Mouse (Mus musculus): ENCODE results near the gene Bola2. TPM values are rescaled to one million over a fixed set of nuclear protein-coding genes. Genes with fewer than 3 reads are reported as not detected.
"Not testable (repeated sequence)": the region's sequence is repeated elsewhere in the genome, so short reads cannot be mapped to it uniquely, and the experiment has no call there.

The Bola2 gene
- total RNA-seq, 2 experiments from 2014 or later, result 104 to 112 TPM

DNA sequence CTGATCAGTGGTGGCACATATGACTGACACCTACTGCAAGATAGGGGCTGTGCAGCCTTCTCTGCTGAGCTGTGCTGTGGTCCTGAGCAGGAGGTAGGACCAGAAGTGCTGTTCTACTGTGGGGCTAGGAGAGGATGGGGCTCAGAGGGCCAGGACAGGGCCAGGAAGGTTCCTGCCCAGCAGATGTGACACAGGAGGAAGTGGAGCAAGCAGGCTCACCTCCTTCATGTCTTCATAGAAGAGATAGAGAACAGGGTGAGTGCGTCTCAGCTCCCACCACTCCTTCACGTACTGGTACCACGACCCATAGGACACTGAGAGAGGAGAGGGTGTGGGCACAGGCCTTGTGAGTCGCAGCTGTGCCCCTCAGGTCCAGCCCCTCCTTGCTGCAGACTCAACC lies 7.0 kb upstream of the Bola2 start:
- not testable (repeated sequence) for DNase-seq (ENCODE audit: extremely low spot score in 1 of 2, low spot score in 1 of 2)

DNA sequence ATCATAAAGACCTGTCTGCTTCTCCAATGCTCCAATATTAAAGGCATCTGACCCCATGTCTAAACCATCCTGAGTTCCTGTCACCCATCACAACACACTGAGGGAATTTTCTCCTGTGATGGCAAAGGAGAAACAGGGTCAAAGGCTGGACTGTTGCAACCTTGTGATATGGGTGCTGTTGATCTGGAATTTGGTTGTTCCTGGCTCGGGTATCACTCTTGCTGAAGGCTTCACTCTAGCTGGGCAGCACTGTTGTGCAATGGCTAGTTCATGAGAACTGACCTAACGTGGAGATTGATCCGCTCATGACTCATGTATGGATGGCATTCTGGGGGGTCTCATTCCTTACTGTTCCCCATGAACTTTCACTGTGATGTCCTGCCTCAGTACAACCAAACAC lies 6.2 kb upstream of the Bola2 start:
- DNase-seq (ENCODE audit: extremely low spot score in 1 of 2, low spot score in 1 of 2), result no peak

DNA sequence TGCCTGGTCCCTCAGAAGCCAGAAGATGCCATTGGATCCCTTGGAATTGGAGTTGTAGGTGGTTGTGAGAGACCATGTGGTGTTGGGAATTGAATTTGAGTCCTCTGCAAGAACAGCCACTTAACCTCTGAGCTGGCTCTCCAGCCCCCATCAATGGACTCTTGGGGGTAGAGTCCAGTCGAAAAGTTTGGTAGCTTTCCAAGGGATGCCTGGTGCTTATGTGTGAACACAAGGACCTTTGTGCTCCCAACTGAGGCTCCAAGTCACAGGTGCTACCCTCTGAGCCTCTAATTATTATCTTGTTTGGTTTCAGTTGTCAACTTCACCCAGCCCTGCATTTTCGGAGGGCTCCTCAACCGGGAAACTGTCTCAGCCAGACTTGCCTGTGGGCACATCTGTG lies 4.5 kb upstream of the Bola2 start:
- no peak for DNase-seq (ENCODE audit: extremely low spot score in 1 of 2, low spot score in 1 of 2)

DNA sequence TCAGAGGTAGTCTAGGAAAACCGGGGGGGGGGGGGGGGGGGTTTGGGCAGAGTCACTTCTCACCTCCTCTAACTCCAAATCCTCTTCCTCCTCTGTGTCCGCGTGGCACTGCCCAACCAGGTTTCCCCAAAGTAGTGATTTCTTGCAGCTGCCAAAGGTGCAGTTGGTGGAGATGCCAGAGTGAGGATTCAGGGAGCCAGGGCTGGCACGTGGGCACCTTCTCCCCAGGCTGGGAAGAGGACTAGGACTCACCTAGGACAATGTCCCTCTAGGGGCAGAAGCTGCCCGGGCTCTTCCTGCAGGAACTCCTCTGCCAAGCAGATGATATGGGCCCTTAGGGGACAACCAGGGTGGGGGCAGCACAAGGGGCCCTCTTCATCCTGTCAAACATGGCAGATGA lies 3.5 kb upstream of the Bola2 start:
- no peak for DNase-seq (ENCODE audit: extremely low spot score in 1 of 2, low spot score in 1 of 2)

DNA sequence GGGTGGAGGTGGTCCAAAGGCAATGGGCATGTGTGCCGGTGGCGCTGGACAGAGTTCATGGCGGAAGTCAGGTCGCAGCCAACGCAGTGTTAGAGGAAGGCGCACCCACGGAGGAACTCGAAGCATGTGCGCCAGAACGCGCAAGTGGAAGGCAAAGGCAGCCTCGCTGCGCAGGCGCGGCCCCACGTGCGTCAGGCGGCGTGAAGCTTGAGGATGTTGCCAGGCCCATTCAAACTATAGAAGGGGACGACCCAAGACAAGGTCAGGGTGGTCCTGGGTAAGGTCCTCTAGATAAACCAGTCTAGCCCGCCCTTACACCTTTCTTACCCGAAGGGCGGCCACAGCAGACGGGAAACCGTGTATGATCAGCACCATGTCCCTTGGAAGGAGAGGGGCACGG lies 2.8 kb upstream of the Bola2 start:
- DNase-seq (ENCODE audit: extremely low spot score in 1 of 2, low spot score in 1 of 2), result no peak

DNA sequence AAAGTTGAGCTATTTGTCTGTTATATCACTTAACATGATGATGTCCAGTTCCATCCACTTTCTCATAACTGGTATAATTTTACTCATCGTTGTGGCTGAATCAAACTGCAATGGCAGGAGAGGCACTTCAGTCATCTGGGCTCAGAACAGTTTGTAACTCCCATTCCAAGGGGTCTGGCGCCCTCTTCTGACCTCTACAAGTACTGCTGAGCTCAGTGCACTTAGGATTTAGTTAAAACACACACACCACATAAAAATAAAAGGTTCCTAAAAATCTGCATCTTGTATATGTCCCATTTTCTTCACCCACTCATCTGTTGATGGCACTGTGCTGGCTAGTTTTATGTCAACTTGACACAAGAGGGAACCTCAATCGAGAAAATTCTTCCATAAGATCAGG lies 1.9 kb upstream of the Bola2 start:
- peak; percentile 62 to 91 for DNase-seq (ENCODE audit: extremely low spot score in 1 of 2, low spot score in 1 of 2)

DNA sequence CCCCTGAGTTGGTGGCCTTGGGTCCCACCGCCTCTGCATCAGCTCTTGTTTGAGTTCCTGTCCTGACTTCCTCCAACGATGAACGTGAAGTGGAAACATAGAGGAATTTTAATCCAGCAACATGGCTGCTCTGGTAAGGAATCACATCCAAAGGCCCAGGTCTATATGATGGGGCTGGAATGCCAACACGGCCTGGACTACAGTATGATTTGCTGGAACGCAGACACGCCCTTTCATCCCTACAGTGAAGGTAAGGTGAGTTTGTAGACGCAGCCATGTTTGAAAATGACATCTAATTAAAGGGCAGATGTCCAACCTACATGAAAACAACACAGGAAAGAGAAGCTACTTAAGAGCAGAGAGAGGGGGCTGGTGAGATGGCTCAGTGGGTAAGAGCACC lies 1.4 kb upstream of the Bola2 start:
- no peak for DNase-seq (ENCODE audit: extremely low spot score in 1 of 2, low spot score in 1 of 2)

DNA sequence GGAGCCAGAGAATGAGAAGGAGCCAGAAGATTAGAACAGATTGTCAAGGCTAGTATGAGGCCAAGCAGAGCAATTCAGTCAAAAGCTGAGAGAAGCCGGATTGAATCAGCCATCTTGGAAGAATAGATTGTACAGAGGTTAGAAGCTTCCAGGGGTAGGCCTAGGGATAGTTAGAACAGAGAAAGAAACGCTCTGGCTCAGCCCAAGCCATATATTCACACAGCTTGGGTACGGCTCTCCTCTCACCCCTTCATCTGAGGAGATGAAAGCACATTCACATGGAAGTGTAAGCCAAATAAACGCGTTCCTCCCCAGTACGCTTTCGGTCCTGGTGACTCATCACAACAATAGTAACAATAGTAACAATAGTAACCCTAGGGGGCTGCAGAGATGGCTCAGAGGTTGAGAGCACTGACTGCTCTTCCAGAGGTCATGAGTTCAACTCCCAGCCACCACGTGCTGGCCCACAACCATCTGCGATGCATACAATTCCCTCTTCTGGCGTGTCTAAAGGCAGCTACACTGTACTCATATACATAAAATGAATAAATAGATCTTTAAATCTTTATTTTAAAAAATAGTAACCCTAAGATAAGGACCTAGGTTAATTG lies 655 bp upstream of the Bola2 start:
- DNase-seq (ENCODE audit: extremely low spot score in 1 of 2, low spot score in 1 of 2), result no peak

DNA sequence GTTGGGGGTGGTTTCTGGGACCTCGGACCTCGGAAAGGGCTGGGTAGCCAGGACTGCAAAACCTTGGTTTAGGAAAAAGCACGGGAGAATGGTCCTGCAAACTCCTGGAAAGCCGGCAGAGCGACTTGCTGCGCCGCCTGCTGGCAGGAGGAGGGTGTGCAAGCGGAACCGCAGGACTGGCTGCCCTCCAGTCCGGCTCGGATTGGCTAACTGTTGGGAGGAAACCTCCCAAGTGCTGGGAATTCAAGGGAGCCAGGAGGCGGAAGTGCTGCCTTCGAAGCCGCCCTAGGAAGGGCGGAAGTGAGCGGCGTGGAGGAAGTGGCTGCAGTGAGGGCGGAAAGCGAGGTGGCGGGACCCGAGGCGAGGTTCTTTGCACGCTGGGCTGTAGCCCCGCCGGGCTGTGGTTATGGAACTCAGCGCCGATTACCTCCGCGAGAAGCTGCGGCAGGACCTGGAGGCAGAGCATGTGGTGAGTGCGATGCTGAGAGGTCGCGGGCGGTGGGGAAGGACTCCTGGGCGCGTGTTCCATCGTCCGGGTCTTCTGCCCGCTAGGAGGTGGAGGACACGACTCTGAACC lies 518 bp downstream of the Bola2 start, which contains the start of gene Slx1b:
Gene Slx1b, minus strand, starts transcription at position 154 of the 577 bp plus-strand sequence.
- DNase-seq (ENCODE audit: extremely low spot score in 1 of 2, low spot score in 1 of 2), result peak; percentile 84 to 88

DNA sequence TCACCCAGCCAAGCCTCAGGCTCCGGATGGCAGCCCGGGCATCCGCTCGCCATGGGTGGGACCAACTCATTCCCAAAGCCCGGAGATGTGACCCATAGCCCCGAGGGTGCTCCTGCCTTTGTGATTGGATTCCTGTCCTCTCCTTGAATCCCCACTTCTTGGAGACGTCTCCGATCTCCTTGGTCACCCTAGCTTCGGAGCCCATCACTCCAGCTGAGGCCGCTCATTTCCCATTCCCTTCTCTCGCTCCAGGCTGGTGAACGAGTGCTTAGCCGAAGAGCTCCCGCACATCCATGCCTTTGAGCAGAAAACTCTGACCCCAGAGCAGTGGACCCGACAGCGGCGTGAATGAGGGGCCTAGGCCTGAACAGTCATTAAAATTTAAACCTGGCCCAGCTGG lies 1.1 kb downstream of the Bola2 start:
- no peak for DNase-seq (ENCODE audit: extremely low spot score in 1 of 2, low spot score in 1 of 2)

DNA sequence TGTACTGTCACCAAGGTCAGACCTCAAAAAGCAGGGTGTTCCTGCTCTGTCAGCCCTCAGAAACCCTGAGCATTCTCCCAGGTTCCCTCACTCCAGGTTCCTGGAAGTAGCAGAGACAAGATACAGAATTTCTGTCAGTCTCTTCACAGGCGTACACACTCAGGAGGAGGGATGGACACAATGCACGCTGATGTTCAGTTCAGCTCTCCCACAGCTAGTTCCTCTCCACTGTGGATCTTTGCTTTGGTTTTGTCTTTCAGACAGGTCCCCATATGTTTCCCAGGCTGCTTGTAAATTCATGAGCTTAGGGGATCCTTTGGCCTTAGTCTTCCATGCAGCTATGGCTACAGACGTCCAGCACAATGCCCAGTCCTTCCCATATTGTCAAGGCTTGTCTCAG lies 1.7 kb downstream of the Bola2 start:
- no peak for DNase-seq (ENCODE audit: extremely low spot score in 1 of 2, low spot score in 1 of 2)

DNA sequence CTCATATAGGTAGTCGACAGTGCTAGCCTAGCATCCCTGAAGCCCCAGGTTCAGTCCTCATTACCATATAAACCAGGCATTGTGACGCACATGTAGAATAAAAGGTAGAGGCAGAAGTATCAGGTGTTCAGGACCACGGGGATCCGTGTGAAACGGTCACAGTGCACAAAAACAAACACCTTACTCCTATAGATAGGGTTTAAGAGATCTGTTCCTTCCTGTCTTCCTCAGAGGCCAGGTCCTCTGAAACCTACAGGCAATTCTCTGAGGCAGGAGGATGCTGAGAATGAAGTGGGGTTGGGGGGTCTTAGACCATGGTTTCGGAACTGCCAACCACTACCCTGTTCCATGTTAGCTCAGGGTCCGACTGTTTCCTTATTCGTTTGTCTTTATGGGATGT lies 2.6 kb downstream of the Bola2 start:
- no peak for DNase-seq (ENCODE audit: extremely low spot score in 1 of 2, low spot score in 1 of 2)

DNA sequence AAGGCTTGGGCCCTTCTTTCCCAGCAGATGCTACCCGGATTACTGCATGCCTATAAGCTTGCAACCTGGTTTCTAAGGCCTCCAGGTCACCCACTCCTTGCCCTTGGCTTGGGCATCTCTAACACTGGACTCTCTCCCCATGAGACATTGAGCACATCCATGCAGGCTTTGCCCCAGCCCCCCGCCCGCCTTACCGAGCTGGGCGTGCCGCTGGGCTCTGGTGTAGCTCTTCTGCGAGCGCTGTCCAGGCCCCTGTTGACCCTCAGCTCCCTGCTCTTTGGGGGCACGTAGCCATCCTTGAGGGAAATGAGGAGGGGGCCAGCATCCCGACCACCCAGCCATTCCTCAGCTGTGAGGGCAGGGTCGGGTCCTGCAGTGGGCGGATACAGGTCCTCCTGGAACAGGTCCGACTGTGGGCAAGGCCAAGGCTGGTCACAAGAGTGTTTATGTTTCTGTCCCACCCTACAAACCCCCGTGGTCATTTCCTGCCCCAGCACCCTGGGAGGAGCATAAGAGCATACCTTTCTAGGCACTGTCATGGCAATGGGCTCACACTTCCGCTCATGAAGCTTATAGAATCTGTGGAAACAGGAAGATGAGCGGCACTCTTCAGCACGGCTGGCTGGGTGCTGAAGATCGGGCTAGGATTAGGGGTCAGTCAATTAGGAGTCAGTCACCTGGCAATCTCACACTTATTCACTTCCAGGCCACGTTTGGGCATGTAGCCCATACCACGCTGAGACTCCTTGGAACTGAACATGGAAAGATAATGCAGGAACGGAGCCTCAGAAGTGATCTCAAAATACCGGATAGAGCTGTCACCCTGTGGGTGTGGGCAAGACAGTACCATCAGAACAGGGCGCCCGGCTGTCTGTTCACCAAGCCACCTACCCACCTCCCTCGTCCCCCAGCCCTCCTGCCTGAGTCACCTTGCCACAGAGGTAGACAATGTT lies 5.1 kb downstream of the Bola2 start:
- no peak for DNase-seq (ENCODE audit: extremely low spot score in 1 of 2, low spot score in 1 of 2)

DNA sequence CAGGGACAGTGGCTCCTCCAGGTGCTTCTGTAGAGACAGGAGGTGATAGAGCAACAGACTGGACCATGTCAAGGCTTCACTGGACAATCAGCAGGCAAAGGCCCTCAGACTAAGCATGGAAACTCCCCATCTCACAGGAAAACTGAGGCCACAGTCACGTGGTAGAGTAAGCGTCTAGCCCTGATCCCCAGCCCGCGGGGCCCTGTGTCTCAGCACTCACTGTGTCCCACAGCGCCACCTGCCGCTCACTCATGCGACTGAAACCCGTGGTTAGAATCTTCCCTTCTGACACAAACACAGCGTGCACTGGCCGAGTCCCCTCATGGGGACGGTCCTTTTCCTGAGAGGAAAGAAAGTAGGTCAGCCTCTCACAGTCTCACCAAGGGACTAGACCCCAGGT lies 5.9 kb downstream of the Bola2 start:
- DNase-seq (ENCODE audit: extremely low spot score in 1 of 2, low spot score in 1 of 2), result peak; percentile 92 to 99

DNA sequence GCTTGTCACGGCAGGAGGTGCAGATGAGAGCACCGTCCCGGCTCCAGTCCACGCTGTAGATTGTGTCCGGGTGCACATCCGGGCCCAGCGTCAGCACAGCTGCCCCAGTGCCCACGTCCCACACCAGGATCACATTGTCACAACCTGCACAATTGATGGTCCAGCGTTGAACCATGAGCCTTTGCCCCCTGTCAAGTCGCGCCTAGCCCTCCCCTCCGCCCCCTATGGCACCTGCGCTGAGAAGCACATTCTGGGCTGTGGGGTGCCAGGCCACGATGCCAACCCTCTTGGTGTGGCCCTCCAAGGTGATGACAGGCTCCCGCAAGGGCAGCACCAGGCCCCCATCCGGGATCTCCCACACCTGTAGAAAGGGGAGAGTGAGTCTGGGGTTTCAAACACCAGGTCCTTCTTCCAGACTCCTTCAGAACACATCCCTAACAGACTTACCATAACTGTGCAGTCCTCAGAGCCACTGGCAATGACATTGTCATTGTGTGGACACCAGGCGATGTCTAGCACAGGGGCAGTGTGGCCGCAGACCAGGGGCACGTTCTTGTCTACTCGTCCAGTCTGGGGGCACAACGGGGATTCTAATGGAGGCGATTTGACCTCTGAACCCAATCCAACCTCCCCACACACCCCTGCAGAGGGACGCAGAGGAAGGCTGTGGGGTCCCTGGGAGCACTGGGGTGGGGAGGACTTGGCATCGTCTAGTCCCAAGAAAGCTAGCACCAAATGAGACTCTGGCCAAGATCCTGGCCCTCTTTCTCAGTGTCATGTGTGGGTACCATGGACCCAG lies 6.6 kb downstream of the Bola2 start:
- no peak for DNase-seq (ENCODE audit: extremely low spot score in 1 of 2, low spot score in 1 of 2)

DNA sequence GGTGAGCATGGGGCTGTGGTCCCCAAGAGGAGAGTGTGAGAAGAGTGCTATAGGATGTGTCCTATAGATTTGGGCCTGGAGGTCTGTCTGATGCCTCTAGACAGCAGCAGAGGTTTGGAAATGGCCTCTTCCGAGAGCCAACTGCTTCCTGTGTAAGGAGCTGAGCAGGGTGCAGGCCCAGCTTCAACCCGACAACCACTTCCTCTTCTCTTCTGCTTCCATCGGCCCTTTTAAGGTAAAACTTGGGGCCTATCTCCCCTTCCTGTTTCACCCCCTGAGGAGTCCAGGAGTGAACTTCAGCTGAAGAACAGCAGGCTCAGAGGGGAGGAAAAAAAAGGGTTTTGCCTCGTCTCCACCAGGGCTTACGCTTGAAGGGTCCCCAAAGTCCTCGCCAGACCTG lies 7.2 kb downstream of the Bola2 start:
- DNase-seq (ENCODE audit: extremely low spot score in 1 of 2, low spot score in 1 of 2), result no peak

DNA sequence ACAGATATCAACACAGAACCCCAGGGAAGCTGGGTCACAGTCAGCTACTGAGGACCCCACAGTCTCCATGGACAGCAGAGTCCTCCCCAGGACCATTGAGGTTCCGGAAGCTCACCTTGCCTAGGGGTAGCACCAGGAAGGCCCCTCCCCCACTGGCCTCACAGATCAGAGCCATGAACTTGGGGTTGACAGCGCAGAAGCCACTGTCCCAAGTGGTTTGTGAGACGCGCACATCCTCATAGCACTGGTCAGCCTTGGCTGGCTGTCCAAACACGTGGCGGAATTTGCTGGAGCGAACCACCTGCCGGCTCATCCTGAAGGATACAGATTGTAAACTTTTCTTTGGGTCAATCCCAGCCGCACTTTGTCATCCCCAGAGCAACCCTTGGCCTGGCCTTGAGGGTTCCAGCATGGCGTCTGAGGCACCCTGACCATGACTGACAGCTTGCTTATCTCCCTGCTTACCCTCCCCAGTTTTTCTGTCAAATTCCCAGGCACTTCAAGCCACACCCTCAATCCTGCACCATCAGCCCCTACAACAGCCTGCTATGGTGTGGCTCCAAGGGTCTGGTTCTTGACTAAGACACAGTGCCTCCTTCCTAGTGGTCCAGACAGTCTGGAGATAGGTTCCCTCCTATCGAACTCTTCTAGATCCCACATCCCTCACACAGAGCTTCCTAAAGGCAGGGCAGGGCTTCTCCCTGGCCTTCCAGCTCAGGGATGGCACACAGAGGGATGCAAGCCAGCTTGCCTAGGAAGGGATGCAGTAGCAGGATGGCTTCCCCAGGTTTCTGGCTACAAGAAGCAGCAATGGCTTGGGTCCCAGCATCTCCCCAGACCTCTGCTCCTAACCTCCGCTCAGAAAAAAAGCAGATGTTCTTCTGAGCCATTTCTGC lies 7.9 kb downstream of the Bola2 start:
- no peak for DNase-seq (ENCODE audit: extremely low spot score in 1 of 2, low spot score in 1 of 2)

DNA sequence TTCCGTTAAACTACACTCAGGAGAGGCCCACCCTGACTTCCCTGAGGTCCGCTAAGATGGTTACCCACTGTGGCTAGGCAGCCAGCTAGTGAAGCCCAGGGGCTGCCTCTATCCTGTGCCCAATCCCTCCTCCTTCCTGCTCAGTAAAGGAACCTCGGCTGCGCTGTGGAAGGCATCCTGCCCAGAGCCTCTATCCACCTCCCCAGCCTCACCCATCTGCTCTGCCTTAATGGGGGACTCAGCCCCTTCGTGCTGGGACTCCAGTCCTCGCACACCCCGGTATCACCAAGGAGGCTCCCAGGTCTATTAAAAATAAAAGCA lies 8.5 kb downstream of the Bola2 start:
- DNase-seq (ENCODE audit: extremely low spot score in 1 of 2, low spot score in 1 of 2), result no peak

DNA sequence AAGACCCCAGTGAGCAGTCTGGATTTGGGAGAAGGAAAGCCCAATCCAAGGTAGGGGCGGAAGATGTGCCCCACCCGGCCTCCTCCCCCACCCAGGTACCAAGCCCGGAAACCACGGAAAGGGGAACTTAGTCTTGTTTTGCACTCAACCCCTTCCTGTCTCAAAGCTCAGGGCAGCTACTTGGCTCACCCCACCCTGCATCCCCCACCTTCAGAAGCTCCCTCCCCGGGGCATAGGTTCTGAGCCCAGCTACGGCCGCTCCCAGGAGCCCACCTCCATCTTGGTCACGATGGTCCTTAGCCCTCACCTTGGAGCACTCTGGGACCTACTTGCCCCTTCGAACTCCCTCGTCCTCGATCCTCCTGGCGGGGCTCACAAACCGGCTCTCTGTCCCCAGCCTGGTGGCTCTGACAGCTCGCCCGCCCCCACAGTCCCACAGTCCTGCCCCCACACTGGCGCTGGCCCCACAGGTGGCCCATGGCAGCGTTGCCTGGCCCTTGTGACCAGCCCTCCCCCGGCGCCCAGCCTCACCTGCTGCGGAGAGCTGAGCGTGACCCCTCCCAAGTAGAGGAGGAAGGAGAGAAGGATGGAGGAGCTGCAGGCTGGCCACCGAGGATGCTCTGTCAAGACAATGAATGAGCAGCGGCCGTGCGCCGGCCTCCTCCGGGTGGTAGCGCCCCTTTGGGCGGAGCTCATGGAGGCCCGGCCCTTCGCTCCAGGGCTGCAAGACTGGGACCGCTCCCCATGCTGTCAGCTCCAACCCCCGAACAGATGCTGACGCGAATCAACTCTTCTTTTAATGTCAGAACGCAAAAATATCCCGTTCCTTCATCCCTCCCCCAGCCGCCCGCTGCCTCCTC lies 9.2 kb downstream of the Bola2 start:
- DNase-seq (ENCODE audit: extremely low spot score in 1 of 2, low spot score in 1 of 2), result peak; percentile 81 to 87
